In genomic region chr14:110739368-110739767, GRCm38 (mm10) we compare ENCODE assay signal across 35 mouse cellular contexts. TPM values are rescaled to one million over a fixed set of nuclear protein-coding genes. Genes with fewer than 3 reads are reported as not detected.
"Had no signal": no experiment of that assay in that cellular context is flagged by ENCODE, and none has a peak within 500 bp of the region (broad histone marks: within the 10 kb centered on the region; RNA-seq: fewer than 3 reads in every experiment).

No protein-coding gene starts in this region.

- H3K4me3 ChIP-seq: left cerebral cortex, adult 2 months; limb, embryonic 10.5 days; limb, embryonic 12.5 days; limb, embryonic 13.5 days; limb, embryonic 15.5 days; liver, embryonic 12.5 days; liver, embryonic 13.5 days; liver, embryonic 15.5 days; lung, embryonic 15.5 days; megakaryocyte, embryonic 14.5 days; midbrain, embryonic 10.5 days; midbrain, embryonic 13.5 days; midbrain, embryonic 15.5 days; myocyte; neural tube, embryonic 12.5 days had no signal

- H3K9me3 ChIP-seq: limb, embryonic 10.5 days; limb, embryonic 12.5 days; limb, embryonic 13.5 days; limb, embryonic 15.5 days; liver, embryonic 12.5 days; liver, embryonic 13.5 days; liver, embryonic 15.5 days; lung, embryonic 15.5 days; megakaryocyte, embryonic 14.5 days; midbrain, embryonic 10.5 days; midbrain, embryonic 13.5 days; midbrain, embryonic 15.5 days; neural tube, embryonic 12.5 days had no signal

- H3K4me2 ChIP-seq: limb, embryonic 12.5 days; limb, embryonic 13.5 days; limb, embryonic 15.5 days; liver, embryonic 11.5 days; liver, embryonic 12.5 days; liver, embryonic 13.5 days; liver, embryonic 15.5 days; lung, embryonic 14.5 days; lung, embryonic 15.5 days; midbrain, embryonic 13.5 days; midbrain, embryonic 15.5 days; neural tube, embryonic 12.5 days had no signal

- DNase-seq: left cerebral cortex, postnatal 4 days; liver; liver, embryonic 13.5 days; liver, postnatal 0 days; lung, adult 18-20 months; lung, adult 2 months; lung, embryonic 14.5 days; lung, postnatal 10 days; lung, postnatal 14 days; lung, postnatal 36 days; lung, postnatal 4 days; midbrain, embryonic 14.5 days had no signal

- H3K9ac ChIP-seq: limb, embryonic 12.5 days; limb, embryonic 13.5 days; limb, embryonic 15.5 days; liver, embryonic 12.5 days; liver, embryonic 13.5 days; liver, embryonic 14.5 days; liver, embryonic 15.5 days; liver, postnatal 0 days; lung, embryonic 14.5 days; lung, embryonic 15.5 days; midbrain, embryonic 13.5 days; midbrain, embryonic 15.5 days; neural tube, embryonic 12.5 days had no signal

- ATAC-seq: liver, embryonic 12.5 days; liver, postnatal 0 days; lung, postnatal 0 days; midbrain, embryonic 13.5 days; midbrain, embryonic 15.5 days had no signal

- H3K36me3 ChIP-seq: limb, embryonic 12.5 days; limb, embryonic 13.5 days; limb, embryonic 15.5 days; liver, embryonic 12.5 days; liver, embryonic 13.5 days; liver, embryonic 15.5 days; lung, embryonic 15.5 days; midbrain, embryonic 10.5 days; midbrain, embryonic 13.5 days; midbrain, embryonic 15.5 days; neural tube, embryonic 12.5 days had no signal

- H3K27me3 ChIP-seq: limb, embryonic 12.5 days; limb, embryonic 13.5 days; limb, embryonic 15.5 days; liver, embryonic 12.5 days; liver, embryonic 13.5 days; liver, embryonic 15.5 days; lung, embryonic 15.5 days; megakaryocyte, embryonic 14.5 days; midbrain, embryonic 15.5 days; neural tube, embryonic 12.5 days had no signal

- H3K27ac ChIP-seq: left cerebral cortex, adult 2 months; limb, embryonic 10.5 days; limb, embryonic 12.5 days; limb, embryonic 13.5 days; limb, embryonic 15.5 days; liver, embryonic 12.5 days; liver, embryonic 13.5 days; liver, embryonic 14.5 days; liver, embryonic 15.5 days; lung, embryonic 15.5 days; macrophage; midbrain, embryonic 10.5 days; midbrain, embryonic 13.5 days; midbrain, embryonic 15.5 days; neural tube, embryonic 12.5 days had no signal

- H3K4me1 ChIP-seq: limb, embryonic 10.5 days; limb, embryonic 12.5 days; limb, embryonic 13.5 days; limb, embryonic 15.5 days; liver, embryonic 12.5 days; liver, embryonic 13.5 days; liver, embryonic 15.5 days; lung, embryonic 15.5 days; megakaryocyte, embryonic 14.5 days; midbrain, embryonic 13.5 days; midbrain, embryonic 15.5 days; neural tube, embryonic 12.5 days had no signal

RNA-seq across cellular contexts. Expression of gene Slitrk6, which starts 15.6 kb away (rescaled TPM):
- total RNA-seq: liver, adult 2 months; megakaryocyte progenitor cell, adult 5-6 weeks; megakaryocyte, adult 5-6 weeks; megakaryocyte-erythroid progenitor cell, adult 5-6 weeks; monocyte, adult 5-6 weeks had no signal
- polyA plus RNA-seq: liver, adult 2 months; macrophage had no signal
